Mouse (Mus musculus) limb, embryonic 11.5 days (tissue): ENCODE data around the gene Nr6a1. TPM values are rescaled to one million over a fixed set of nuclear protein-coding genes. Genes with fewer than 3 reads are reported as not detected.
A peak's percentile ranks its signal among the peaks of the same experiment; 100 is the strongest.

Source experiments
- ATAC-seq: fragments of 200-750 bp; cut with Nextera tagmentation; 2 replicates; pipeline ENCODE4 v1.8.0; 2017; ENCODE audit warnings: low read depth; ENCODE audit not compliant: insufficient number of reproducible peaks, low FRiP score, low TSS enrichment
- DNase-seq: peaks from one replicate; pipeline ENCODE4 v3.0.0-alpha.2; 2015; ENCODE audit warnings: low spot score
- H3K27ac ChIP-seq: fragments of 300-500 bp; sonication (generic); replicated peaks from 2 replicates; pipeline ENCODE4 v1.5.1; 2014; ENCODE audit warnings: low read depth, mild to moderate bottlenecking, low read length
- H3K27me3 ChIP-seq: fragments of 300-500 bp; sonication (generic); 2 replicates; pipeline ENCODE4 v1.6.1; 2014; ENCODE audit warnings: mild to moderate bottlenecking, low read length, mixed read lengths; ENCODE audit not compliant: control insufficient read depth, insufficient read depth
- H3K36me3 ChIP-seq: fragments of 300-500 bp; sonication (generic); 2 replicates; pipeline ENCODE4 v1.6.1; 2014; ENCODE audit warnings: mild to moderate bottlenecking, low read length, moderate library complexity, mixed read lengths; ENCODE audit not compliant: control insufficient read depth, insufficient read depth
- H3K4me1 ChIP-seq: fragments of 300-500 bp; sonication (generic); 2 replicates; pipeline ENCODE4 v1.6.1; 2014; ENCODE audit warnings: low read length, mixed read lengths; ENCODE audit not compliant: control insufficient read depth, insufficient read depth
- H3K4me2 ChIP-seq: fragments of 300-500 bp; sonication (generic); 2 replicates; pipeline ENCODE4 v1.6.1; 2014; ENCODE audit warnings: low read depth, mild to moderate bottlenecking, moderate library complexity; ENCODE audit not compliant: severe bottlenecking
- H3K4me3 ChIP-seq: fragments of 300-500 bp; sonication (generic); 2 replicates; pipeline ENCODE4 v1.5.1; 2014; ENCODE audit warnings: low read depth, low read length
- H3K9ac ChIP-seq: fragments of 300-500 bp; sonication (generic); 2 replicates; pipeline ENCODE4 v1.6.1; 2014; ENCODE audit warnings: mild to moderate bottlenecking, low read length
- H3K9me3 ChIP-seq: fragments of 300-500 bp; sonication (generic); 2 replicates; pipeline ENCODE4 v1.6.1; 2016; ENCODE audit warnings: low read length; ENCODE audit not compliant: control insufficient read depth
- WGBS: fragments of 180-500 bp; shearing (Covaris S2); extraction: QIAGEN DNeasy Blood & Tissue Kit; methylation state at CpG from one replicate; pipeline ENCODE4 v1.1.7; 2014; 5-methylcytosine and 5-hydroxymethylcytosine counted together
- polyA plus RNA-seq: library from polyadenylated mRNA; unstranded; fragments of >200 nt; fragmentation: Nextera tagmentation; extraction: Ambion mirVana; gene quantifications from 2 replicates; pipeline ENCODE4 v1.2.1, GENCODE M21; 2014

Nr6a1 gene
- polyA plus RNA-seq, 1 experiment from 2014 or later, result 1.3 TPM

DNA sequence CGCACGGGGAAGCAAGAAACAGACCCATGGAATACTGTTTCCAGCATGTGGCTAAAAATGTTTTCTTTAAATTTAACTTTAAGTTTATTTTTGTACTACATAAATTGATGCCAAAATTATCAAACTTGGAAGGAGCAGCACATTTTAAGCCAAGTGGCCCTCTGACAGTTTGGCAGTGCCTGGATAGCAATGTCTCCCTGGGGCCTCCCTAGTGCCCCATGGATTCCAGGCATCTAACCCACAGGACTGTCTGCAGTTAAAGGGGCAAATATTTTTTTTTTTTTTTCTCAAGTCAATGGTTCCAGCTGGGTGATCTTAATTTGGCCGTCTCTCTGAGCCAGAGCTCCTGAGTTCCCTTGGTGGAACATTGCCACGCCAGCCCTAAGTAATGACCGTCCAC is 15.7 kb upstream of the Nr6a1 start:
- Histone ChIP-seq H3K9me3 (no peaks in the 10 kb centered on the region), H3K27ac (no peak overlapping the region), H3K4me1 (no peaks in the 10 kb centered on the region), H3K36me3 (no peaks in the 10 kb centered on the region), H3K27me3 (no peaks in the 10 kb centered on the region), H3K4me2 (no peak overlapping the region), H3K9ac (no peak overlapping the region), H3K4me3 (no peak overlapping the region)
- no peak for DNase-seq
- no peak for ATAC-seq
- WGBS, result 82% methylated on average over 5 of the region's 5 CpGs

DNA sequence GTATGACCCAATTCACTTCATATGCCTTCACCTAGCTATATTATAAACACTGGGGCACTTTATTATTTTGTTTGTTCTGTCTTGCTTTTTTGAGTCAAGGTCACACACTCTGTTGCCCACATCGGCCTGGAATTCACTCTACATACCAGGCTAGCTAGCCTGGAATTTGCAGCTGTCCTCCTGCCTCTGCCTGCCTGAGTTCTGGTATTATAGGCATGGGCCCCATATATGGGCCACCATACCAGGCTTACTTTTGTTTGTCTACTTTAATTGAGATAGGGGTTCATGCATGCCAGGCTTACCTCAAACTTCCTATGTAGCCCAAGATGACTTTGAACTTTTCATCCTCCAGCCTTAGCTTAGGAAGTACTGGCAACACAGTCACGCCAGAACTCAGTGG is 14.4 kb upstream of the Nr6a1 start:
- no peak overlapping the region for H3K27ac ChIP-seq
- 72% methylated on average over 2 of the region's 2 CpGs for WGBS
- H3K36me3 ChIP-seq, result no peaks in the 10 kb centered on the region
- H3K9ac ChIP-seq, result no peak overlapping the region
- no peak overlapping the region for H3K4me3 ChIP-seq
- H3K4me2 ChIP-seq, result no peak overlapping the region
- H3K27me3 ChIP-seq, result no peaks in the 10 kb centered on the region
- no peak for DNase-seq
- no peaks in the 10 kb centered on the region for H3K4me1 ChIP-seq
- no peak for ATAC-seq
- H3K9me3 ChIP-seq, result no peaks in the 10 kb centered on the region

DNA sequence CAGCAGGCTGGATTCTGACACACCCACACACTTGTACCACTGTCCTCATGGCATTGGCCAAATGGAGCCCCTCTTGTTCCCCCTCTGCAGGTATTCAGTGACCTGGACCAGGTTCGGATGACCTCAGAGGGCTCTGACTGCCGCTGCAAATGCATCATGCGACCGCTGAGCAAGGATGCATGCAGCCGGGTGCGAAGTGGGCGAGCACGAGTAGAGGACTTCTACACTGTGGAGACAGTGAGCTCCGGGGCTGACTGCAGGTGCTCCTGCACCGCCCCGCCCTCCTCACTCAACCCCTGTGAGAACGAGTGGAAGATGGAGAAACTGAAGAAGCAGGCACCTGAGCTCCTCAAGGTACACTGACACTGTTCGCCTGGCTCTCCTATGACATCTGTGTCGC is 13.9 kb upstream of the Nr6a1 start:
- Histone ChIP-seq H3K4me2 (no peak overlapping the region), H3K9ac (no peak overlapping the region), H3K9me3 (no peaks in the 10 kb centered on the region), H3K4me1 (no peaks in the 10 kb centered on the region), H3K27ac (no peak overlapping the region), H3K36me3 (no peaks in the 10 kb centered on the region), H3K4me3 (no peak overlapping the region), H3K27me3 (no peaks in the 10 kb centered on the region)
- ATAC-seq (no peak), DNase-seq (no peak)
- WGBS, result 81% methylated on average over 14 of the region's 14 CpGs

DNA sequence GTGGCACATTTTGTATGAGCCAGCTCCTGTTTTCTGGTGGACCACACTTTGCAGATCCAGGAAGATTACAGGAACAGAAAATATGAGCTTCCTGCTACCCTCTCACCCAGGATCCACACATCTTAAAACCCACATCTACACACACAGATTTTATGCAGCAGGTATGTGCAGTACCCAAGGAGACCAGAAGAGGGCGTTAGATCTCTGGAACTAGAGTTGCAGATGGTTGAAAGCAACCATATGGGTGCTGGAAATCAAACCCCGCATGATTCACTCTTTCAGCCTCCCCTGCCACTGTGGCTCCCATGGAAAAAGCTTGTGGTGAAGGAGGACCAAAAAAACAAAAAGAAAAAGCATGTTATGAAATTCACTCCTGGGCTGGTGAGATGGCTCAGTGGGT is 11.6 kb upstream of the Nr6a1 start:
- no peak overlapping the region for H3K27ac ChIP-seq
- 79% methylated on average over 2 of the region's 2 CpGs for WGBS
- no peaks in the 10 kb centered on the region for H3K36me3 ChIP-seq
- no peak for ATAC-seq
- DNase-seq, result no peak
- H3K4me1 ChIP-seq, result peaks cover 5% of the 10 kb centered on the region; the same call in 1 of the 2 replicates
- no peak overlapping the region for H3K9ac ChIP-seq
- H3K4me2 ChIP-seq, result no peak overlapping the region
- no peaks in the 10 kb centered on the region for H3K27me3 ChIP-seq
- H3K4me3 ChIP-seq, result no peak overlapping the region
- no peaks in the 10 kb centered on the region for H3K9me3 ChIP-seq

DNA sequence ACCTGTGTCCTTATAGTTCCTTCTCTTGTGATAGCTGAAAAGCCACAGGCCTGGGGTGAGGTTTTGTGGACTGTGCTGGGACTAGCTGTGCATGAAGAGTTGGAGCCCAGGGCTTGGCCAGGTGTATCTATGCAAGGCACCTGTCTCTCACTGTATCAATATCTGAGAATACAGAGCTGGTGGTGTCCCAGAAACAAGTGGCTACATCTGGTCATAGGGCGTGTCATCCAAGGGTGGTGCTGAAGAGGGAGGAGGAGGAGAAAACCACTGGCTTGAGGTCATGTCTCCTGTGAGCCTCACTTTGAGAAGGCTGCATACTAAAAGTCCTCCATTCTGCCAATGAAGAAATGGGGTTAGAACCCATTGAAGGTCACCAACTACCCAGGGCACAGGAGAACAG is 10.5 kb upstream of the Nr6a1 start:
- DNase-seq (no peak), ATAC-seq (no peak)
- Histone ChIP-seq H3K9ac (no peak overlapping the region), H3K4me2 (no peak overlapping the region), H3K27me3 (no peaks in the 10 kb centered on the region), H3K4me3 (no peak overlapping the region), H3K9me3 (no peaks in the 10 kb centered on the region), H3K36me3 (no peaks in the 10 kb centered on the region), H3K27ac (no peak overlapping the region), H3K4me1 (peaks cover 13% of the 10 kb centered on the region; the same call in 1 of the 2 replicates)
- WGBS, result 80% methylated on average over 1 of the region's 1 CpGs

DNA sequence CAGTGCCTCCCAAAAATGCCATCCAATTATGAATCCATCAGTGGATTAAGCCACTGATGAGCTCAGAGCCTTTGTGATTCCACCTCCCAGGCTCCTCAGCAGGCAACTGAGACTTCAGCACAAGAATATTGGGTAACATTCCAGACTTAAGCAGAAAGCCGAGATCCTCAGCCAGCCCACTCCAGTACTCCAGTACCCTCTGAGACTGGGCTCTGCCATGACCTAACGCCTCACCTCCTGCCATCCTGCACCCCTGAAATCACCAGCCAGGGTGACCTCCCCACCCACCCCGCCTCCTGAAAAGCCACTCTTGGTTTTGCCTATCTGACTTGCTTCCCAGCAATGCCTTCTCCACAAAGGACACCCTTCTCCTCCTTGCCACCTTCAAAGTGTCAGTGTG is 9.9 kb upstream of the Nr6a1 start:
- DNase-seq, result no peak
- Histone ChIP-seq H3K27ac (no peak overlapping the region), H3K9ac (no peak overlapping the region), H3K4me1 (peaks cover 13% of the 10 kb centered on the region), H3K27me3 (no peaks in the 10 kb centered on the region), H3K36me3 (no peaks in the 10 kb centered on the region), H3K4me3 (no peak overlapping the region), H3K4me2 (no peak overlapping the region), H3K9me3 (no peaks in the 10 kb centered on the region)
- no peak for ATAC-seq
- 77% methylated on average over 3 of the region's 3 CpGs for WGBS

DNA sequence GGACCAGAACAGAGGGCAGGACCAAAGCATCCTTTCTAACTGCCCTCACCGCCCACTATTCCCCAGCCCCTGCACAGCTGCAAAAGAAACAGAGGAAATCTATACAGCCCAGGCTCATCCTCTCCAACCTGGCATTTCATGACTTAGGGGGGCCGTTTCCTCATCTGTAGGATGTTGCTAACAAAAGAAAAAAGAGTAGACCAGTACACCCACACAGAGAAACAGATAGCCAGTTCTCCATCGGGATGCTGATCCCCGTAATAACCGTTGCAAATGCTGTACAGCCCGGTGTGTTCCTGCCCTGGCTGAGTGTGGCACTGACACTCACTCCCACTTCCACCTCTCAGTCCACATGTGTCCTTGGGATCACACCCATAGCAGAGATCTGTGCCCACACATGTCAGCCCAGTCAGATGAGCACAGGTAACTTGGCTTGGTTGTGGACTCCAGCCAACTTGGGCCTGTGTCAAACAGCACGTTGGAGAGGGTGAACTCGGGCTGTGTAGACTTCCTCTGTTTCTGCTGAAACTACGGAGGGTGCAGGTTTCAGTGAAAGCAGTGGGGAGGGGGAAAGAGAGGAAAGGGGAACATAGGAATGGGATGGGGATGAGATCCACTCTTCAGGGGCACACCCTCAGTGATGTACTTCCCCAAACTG is 9.4 kb upstream of the Nr6a1 start:
- Histone ChIP-seq H3K4me2 (no peak overlapping the region), H3K4me1 (peaks cover 16% of the 10 kb centered on the region), H3K9ac (no peak overlapping the region), H3K4me3 (no peak overlapping the region), H3K9me3 (no peaks in the 10 kb centered on the region), H3K27ac (no peak overlapping the region), H3K27me3 (no peaks in the 10 kb centered on the region), H3K36me3 (no peaks in the 10 kb centered on the region)
- 79% methylated on average over 9 of the region's 9 CpGs for WGBS
- no peak for ATAC-seq
- no peak for DNase-seq

DNA sequence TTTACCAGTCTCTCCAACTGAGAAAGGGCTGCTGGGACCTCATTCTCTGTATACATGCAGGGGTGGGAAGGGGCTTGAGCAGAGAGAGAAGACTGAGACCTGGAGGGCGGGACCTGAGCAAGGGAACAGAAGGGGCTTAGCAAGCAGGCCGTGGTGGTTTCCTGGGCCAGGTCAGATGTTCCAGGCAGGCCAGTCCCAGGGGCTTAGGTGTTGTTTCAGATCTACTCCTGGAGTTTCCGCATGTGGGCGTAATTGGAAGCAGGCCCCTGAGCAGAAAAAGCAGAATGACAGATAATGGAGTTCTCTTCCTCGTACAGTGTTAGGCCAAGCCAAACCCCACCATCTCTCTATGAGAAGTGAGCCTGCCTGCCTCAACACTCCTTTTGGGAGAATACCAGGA is 7.4 kb upstream of the Nr6a1 start:
- whole genome bisulfite sequencing, result 33% methylated on average over 5 of the region's 5 CpGs
- H3K27me3 ChIP-seq, result no peaks in the 10 kb centered on the region
- no peaks in the 10 kb centered on the region for H3K36me3 ChIP-seq
- H3K4me1 ChIP-seq, result peaks cover 17% of the 10 kb centered on the region
- no peak for ATAC-seq
- DNase-seq, result peak; percentile 39
- H3K4me3 ChIP-seq, result no peak overlapping the region
- no peak overlapping the region for H3K4me2 ChIP-seq
- H3K27ac ChIP-seq, result peak overlapping the region; percentile 75; the same call in 1 of the 2 replicates
- no peaks in the 10 kb centered on the region for H3K9me3 ChIP-seq
- peak overlapping the region; percentile 37 for H3K9ac ChIP-seq

DNA sequence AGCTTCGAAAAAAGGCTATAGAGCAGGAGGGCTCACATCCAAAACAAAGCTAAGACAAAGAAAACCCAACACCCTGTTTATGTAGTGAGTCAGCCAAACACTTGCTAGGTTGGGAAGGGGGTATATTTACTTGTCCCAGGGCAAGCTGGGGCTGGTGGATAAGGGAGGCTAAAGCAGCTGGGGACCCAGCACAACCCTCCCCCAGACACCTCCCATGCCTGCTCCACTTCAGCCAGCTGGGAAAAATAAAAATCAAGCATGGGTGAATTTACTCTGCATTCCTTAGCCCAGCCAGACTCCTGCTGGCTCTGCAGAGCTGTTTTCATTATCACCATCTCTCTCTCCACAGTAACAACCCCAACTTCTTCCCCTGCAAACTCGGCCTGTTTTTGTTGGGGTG is 6.4 kb upstream of the Nr6a1 start:
- Histone ChIP-seq H3K27me3 (no peaks in the 10 kb centered on the region), H3K9me3 (no peaks in the 10 kb centered on the region), H3K36me3 (no peaks in the 10 kb centered on the region), H3K4me2 (no peak overlapping the region), H3K4me1 (peaks cover 17% of the 10 kb centered on the region), H3K27ac (peak overlapping the region; percentile 75; the same call in 1 of the 2 replicates), H3K4me3 (no peak overlapping the region), H3K9ac (no peak overlapping the region)
- DNase-seq (peak; percentile 58), ATAC-seq (peak; percentile 51; the same call in 1 of the 2 replicates)
- 41% methylated on average over 2 of the region's 2 CpGs for WGBS
